Mouse (Mus musculus) heart, embryonic 13.5 days (tissue): ENCODE data around the gene Cbr4. TPM values are rescaled to one million over a fixed set of nuclear protein-coding genes. Genes with fewer than 3 reads are reported as not detected.
A peak's percentile ranks its signal among the peaks of the same experiment; 100 is the strongest.

Experiments used
- ATAC-seq: fragments of 200-750 bp; cut with Nextera tagmentation; 2 replicates; pipeline ENCODE4 v1.8.0; 2017; ENCODE audit warnings: moderate TSS enrichment; ENCODE audit not compliant: insufficient number of reproducible peaks, low FRiP score, low TSS enrichment; ENCODE audit errors: extremely low read depth
- H3K27ac ChIP-seq: fragments of 300-500 bp; sonication (generic); replicated peaks from 2 replicates; pipeline ENCODE4 v1.5.1; 2015; ENCODE audit warnings: moderate library complexity, mild to moderate bottlenecking, inconsistent platforms
- H3K27me3 ChIP-seq: fragments of 300-500 bp; sonication (generic); replicated peaks from 2 replicates; pipeline ENCODE4 v1.6.1; 2015; ENCODE audit warnings: mild to moderate bottlenecking, inconsistent platforms
- H3K36me3 ChIP-seq: fragments of 300-500 bp; sonication (generic); 2 replicates; pipeline ENCODE4 v1.6.1; 2015; ENCODE audit warnings: mild to moderate bottlenecking, inconsistent platforms
- H3K4me1 ChIP-seq: fragments of 300-500 bp; sonication (generic); 2 replicates; pipeline ENCODE4 v1.6.1; 2015; ENCODE audit warnings: inconsistent platforms
- H3K4me2 ChIP-seq: fragments of 300-500 bp; sonication (generic); 2 replicates; pipeline ENCODE4 v1.6.1; 2015; ENCODE audit warnings: inconsistent platforms, mild to moderate bottlenecking, moderate library complexity
- H3K4me3 ChIP-seq: fragments of 300-500 bp; sonication (generic); 2 replicates; pipeline ENCODE4 v1.5.1; 2015; ENCODE audit warnings: moderate library complexity, mild to moderate bottlenecking, inconsistent platforms
- H3K9ac ChIP-seq: fragments of 300-500 bp; sonication (generic); 2 replicates; pipeline ENCODE4 v1.6.1; 2015; ENCODE audit warnings: inconsistent platforms, mild to moderate bottlenecking, moderate library complexity
- H3K9me3 ChIP-seq: fragments of 300-500 bp; sonication (generic); 2 replicates; pipeline ENCODE4 v1.6.1; 2016; ENCODE audit warnings: inconsistent platforms
- WGBS: fragments of 180-500 bp; shearing (Covaris S2); methylation state at CpG from one replicate; pipeline ENCODE4 v1.1.7; 2015; ENCODE audit warnings: mixed read lengths; 5-methylcytosine and 5-hydroxymethylcytosine counted together
- polyA plus RNA-seq: library from polyadenylated mRNA; unstranded; fragments of >200 nt; fragmentation: Nextera tagmentation; extraction: Ambion mirVana; gene quantifications from 2 replicates; pipeline ENCODE4 v1.2.1, GENCODE M21; 2015

Gene Cbr4
- polyA plus RNA-seq, 1 experiment from 2014 or later, result 32.7 TPM

DNA sequence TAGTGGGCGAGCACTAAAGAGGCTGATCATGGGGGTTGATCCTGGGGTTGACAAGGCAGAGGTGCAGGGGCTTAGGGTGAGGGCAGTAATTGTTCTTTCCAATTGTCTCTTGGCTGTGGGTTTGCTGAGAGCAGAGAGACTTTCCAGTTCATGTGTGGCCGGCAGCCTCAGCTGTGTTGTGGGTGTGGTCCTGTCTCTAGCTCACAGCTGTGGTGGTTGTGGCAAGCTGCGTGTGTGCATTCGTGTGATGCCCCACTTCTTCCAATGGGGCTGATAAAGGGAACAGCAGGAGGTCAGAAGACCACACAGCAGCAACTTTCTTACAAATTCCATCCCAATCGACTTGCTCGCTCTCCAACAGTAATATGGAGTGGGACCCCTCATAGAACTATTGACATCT is 41.1 kb downstream of the Cbr4 start:
- no peak overlapping the region for H3K4me2 ChIP-seq
- peaks cover 97% of the 10 kb centered on the region for H3K36me3 ChIP-seq
- H3K4me1 ChIP-seq, result peaks cover 10% of the 10 kb centered on the region
- no peak overlapping the region for H3K9ac ChIP-seq
- 85% methylated on average over 6 of the region's 6 CpGs for WGBS
- no peaks in the 10 kb centered on the region for H3K27me3 ChIP-seq
- H3K4me3 ChIP-seq, result no peak overlapping the region
- no peak for ATAC-seq
- no peak overlapping the region for H3K27ac ChIP-seq
- no peaks in the 10 kb centered on the region for H3K9me3 ChIP-seq

- ATAC-seq, result no peak
- H3K36me3 ChIP-seq, result peaks cover 97% of the 10 kb centered on the region
- WGBS, result 61% methylated on average over 22 of the region's 22 CpGs
Measured at GRCm38 (mm10) chr8:61531944-61532795, 44.6 kb downstream of the Cbr4 start.

DNA sequence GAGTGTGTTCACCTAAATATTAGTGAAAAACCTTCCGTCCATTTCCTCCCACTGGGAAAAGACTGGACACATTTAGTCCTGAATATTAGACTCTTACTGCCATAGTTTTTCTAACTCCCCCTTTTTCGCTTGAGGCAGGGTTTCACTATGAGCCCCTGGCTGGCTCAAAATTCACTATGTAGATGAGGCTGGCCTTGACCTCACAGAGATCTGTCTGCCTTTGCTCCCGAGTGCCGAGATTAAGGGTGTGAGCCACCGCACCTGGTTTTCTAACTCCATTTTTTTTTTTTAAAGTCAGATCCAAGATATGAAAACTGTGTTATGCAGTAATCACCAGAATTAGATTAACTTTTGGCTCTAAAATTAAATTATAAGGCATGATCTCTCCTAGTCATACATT is 45.3 kb downstream of the Cbr4 start:
- Histone ChIP-seq H3K4me1 (peaks cover 15% of the 10 kb centered on the region), H3K4me3 (no peak overlapping the region), H3K27me3 (no peaks in the 10 kb centered on the region), H3K9me3 (no peaks in the 10 kb centered on the region), H3K9ac (no peak overlapping the region), H3K27ac (no peak overlapping the region), H3K4me2 (no peak overlapping the region), H3K36me3 (peaks cover 96% of the 10 kb centered on the region)
- no peak for ATAC-seq
- WGBS, result 72% methylated on average over 5 of the region's 5 CpGs

More at GRCm38 (mm10) chr8:61531944-61532795, 44.6 kb downstream of the Cbr4 start:
- no peaks in the 10 kb centered on the region for H3K27me3 ChIP-seq
- H3K9me3 ChIP-seq, result no peaks in the 10 kb centered on the region
- peaks cover 10% of the 10 kb centered on the region for H3K4me1 ChIP-seq
- H3K4me2 ChIP-seq, result no peak overlapping the region
- H3K27ac ChIP-seq, result no peak overlapping the region
- no peak overlapping the region for H3K4me3 ChIP-seq
- no peak overlapping the region for H3K9ac ChIP-seq

- no peak for ATAC-seq
- Histone ChIP-seq H3K27me3 (no peaks in the 10 kb centered on the region), H3K36me3 (peaks cover 96% of the 10 kb centered on the region), H3K4me2 (no peak overlapping the region), H3K4me3 (no peak overlapping the region), H3K4me1 (peaks cover 19% of the 10 kb centered on the region), H3K9me3 (no peaks in the 10 kb centered on the region), H3K27ac (no peak overlapping the region), H3K9ac (no peak overlapping the region)
- 45% methylated on average over 16 of the region's 16 CpGs for WGBS
Measured at GRCm38 (mm10) chr8:61533356-61533926, 45.9 kb downstream of the Cbr4 start.

- Histone ChIP-seq H3K9ac (no peak overlapping the region), H3K27ac (peak overlapping the region; percentile 46; the same call in 1 of the 2 replicates), H3K4me1 (peaks cover 19% of the 10 kb centered on the region), H3K4me3 (no peak overlapping the region), H3K27me3 (no peaks in the 10 kb centered on the region), H3K9me3 (no peaks in the 10 kb centered on the region), H3K36me3 (peaks cover 87% of the 10 kb centered on the region), H3K4me2 (no peak overlapping the region)
- no peak for ATAC-seq
- 79% methylated on average over 11 of the region's 11 CpGs for WGBS
Measured at GRCm38 (mm10) chr8:61535472-61535871, 47.9 kb downstream of the Cbr4 start.

DNA sequence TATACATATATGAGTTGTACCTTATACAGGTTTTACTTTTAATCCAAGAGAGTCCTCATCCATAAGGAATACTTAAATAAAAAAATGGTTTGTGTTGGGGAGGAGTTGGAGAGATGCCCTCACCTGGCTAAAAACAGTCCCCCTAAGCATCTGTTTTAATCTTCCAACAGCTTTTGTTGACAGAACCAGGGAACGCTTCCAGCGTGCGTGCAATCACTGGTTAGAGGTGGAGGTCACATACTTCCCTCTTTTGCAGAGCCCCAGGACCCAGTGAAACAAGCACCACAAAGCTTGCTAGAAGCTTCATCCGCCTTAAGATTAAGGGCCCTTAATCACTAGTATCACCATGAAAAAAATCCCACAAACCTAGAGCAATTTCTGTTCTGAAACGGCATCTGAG is 49.9 kb downstream of the Cbr4 start:
- 64% methylated on average over 5 of the region's 5 CpGs for WGBS
- Histone ChIP-seq H3K4me1 (peaks cover 19% of the 10 kb centered on the region), H3K27ac (no peak overlapping the region), H3K27me3 (no peaks in the 10 kb centered on the region), H3K4me2 (no peak overlapping the region), H3K36me3 (peaks cover 81% of the 10 kb centered on the region), H3K4me3 (no peak overlapping the region), H3K9me3 (no peaks in the 10 kb centered on the region), H3K9ac (no peak overlapping the region)
- ATAC-seq, result no peak

- WGBS, result 49% methylated on average over 7 of the region's 7 CpGs
- Histone ChIP-seq H3K4me1 (peaks cover 16% of the 10 kb centered on the region), H3K36me3 (peaks cover 82% of the 10 kb centered on the region), H3K4me2 (no peak overlapping the region), H3K9me3 (no peaks in the 10 kb centered on the region), H3K27me3 (no peaks in the 10 kb centered on the region), H3K4me3 (no peak overlapping the region), H3K27ac (no peak overlapping the region), H3K9ac (no peak overlapping the region)
- no peak for ATAC-seq
Measured at GRCm38 (mm10) chr8:61539828-61540500, 52.4 kb downstream of the Cbr4 start.

- peaks cover 14% of the 10 kb centered on the region for H3K4me1 ChIP-seq
- WGBS, result 59% methylated on average over 41 of the region's 41 CpGs
- no peak overlapping the region for H3K9ac ChIP-seq
- H3K9me3 ChIP-seq, result peaks cover 14% of the 10 kb centered on the region; the same call in 1 of the 2 replicates
- H3K27me3 ChIP-seq, result no peaks in the 10 kb centered on the region
- H3K4me3 ChIP-seq, result no peak overlapping the region
- no peak for ATAC-seq
- H3K36me3 ChIP-seq, result peaks cover 65% of the 10 kb centered on the region
- no peak overlapping the region for H3K27ac ChIP-seq
- no peak overlapping the region for H3K4me2 ChIP-seq
Measured at GRCm38 (mm10) chr8:61549585-61549984, 62.1 kb downstream of the Cbr4 start.

DNA sequence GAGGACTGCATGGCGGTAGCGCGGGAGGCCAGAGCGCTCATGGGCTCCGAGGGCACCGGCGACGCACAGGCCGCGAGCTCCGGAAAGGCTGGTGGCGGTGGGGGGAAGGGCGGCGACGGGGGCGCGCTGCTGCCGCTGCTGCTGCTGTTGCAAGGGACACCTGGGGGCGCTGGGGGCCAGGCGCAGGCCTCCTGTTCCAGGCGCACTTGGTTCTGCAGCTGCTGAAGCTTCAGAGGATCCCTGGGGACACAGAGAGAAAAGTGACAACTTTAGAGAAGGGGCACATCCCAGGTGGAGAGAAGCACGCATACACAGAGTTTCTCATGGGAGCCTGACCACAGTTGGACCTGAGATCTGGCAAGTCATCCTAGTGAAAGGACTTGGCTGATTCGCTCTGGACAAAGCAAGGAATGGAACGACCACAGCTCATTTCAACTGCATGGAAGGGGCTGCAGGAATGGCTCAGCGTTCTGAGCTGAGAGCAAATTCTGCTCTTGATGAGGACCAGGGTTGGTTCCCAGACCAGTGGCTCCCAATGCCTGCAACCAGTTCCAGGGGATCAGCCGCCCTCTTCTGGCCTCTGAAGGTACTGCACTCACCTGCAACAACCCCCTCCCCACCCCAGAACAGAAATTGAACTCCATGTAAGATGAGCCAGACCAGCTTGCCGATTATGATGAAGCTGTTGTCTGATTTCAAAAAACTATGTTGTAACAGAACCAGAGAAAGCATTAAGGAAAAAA is 62.6 kb downstream of the Cbr4 start:
- Histone ChIP-seq H3K27ac (no peak overlapping the region), H3K4me1 (peaks cover 19% of the 10 kb centered on the region), H3K4me2 (no peak overlapping the region), H3K36me3 (peaks cover 59% of the 10 kb centered on the region), H3K4me3 (no peak overlapping the region), H3K9me3 (peaks cover 14% of the 10 kb centered on the region; the same call in 1 of the 2 replicates), H3K9ac (no peak overlapping the region), H3K27me3 (no peaks in the 10 kb centered on the region)
- no peak for ATAC-seq
- WGBS, result 39% methylated on average over 27 of the region's 27 CpGs

DNA sequence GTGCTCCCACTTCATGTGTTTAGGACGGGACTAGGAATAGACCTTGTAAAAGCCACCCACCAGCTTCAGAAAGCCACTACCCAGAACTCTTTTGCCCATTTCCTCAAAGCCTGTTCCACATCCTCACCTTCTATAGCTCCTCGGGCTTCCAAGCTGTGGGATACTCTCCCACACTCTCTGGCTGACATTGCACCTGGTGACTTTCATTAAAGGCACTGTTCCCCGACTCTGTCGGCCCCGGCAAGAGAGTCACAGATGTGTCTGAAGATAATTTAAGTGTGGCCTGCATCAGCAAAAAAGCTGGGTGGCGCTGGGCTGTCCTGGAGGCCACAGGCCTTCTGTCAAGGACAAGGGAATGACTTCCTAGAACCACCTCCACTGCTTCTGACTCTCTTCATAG is 64.7 kb downstream of the Cbr4 start:
- peaks cover 40% of the 10 kb centered on the region for H3K36me3 ChIP-seq
- peak overlapping the region; percentile 25; the same call in 1 of the 2 replicates for H3K27ac ChIP-seq
- WGBS, result 53% methylated on average over 6 of the region's 6 CpGs

More for the DNA sequence above, 64.7 kb downstream of the Cbr4 start:
- Histone ChIP-seq H3K9me3 (peaks cover 14% of the 10 kb centered on the region; the same call in 1 of the 2 replicates), H3K27me3 (no peaks in the 10 kb centered on the region), H3K9ac (no peak overlapping the region), H3K4me1 (peaks cover 34% of the 10 kb centered on the region), H3K4me3 (no peak overlapping the region), H3K4me2 (no peak overlapping the region)
- ATAC-seq, result no peak
